Mouse (Mus musculus) olfactory bulb, adult 2 months (tissue): ENCODE measurements at regions not wholly inside any gene's neighbourhood (a gene's known extent, or its start where the extent isn't known, plus 50 kb on each side); places are given as distances from the start of the nearest gene placed in this dataset.

ENCODE experiments used
- H3K27ac ChIP-seq: fragments of 200-500 bp; 2 replicates; pipeline ENCODE4 v1.5.1; 2012; ENCODE audit warnings: low read depth, low read length; ENCODE audit not compliant: insufficient read depth
- H3K4me1 ChIP-seq: fragments of 200-500 bp; 2 replicates; pipeline ENCODE4 v1.6.1; 2012; ENCODE audit warnings: low read length; ENCODE audit not compliant: control insufficient read depth, insufficient read depth
- H3K4me3 ChIP-seq: fragments of 200-500 bp; 2 replicates; pipeline ENCODE4 v1.5.1; 2012; ENCODE audit warnings: mild to moderate bottlenecking, low read depth, low read length, moderate library complexity; ENCODE audit not compliant: insufficient read depth
- CTCF ChIP-seq: fragments of 200-500 bp; IDR thresholded peaks from 2 replicates; pipeline ENCODE4 v1.5.1; 2012; ENCODE audit warnings: low read depth, mild to moderate bottlenecking, low read length, moderate library complexity; ENCODE audit not compliant: insufficient read depth
- POLR2A ChIP-seq: fragments of 200-500 bp; IDR thresholded peaks from 2 replicates; pipeline ENCODE4 v1.6.1; 2012; ENCODE audit warnings: mild to moderate bottlenecking, low read depth, low read length, moderate library complexity; ENCODE audit not compliant: insufficient read depth
- WGBS: fragments of 180-500 bp; shearing (Covaris S2); methylation state at CpG from one replicate; pipeline ENCODE4 v1.1.7; 2018; 5-methylcytosine and 5-hydroxymethylcytosine counted together

DNA sequence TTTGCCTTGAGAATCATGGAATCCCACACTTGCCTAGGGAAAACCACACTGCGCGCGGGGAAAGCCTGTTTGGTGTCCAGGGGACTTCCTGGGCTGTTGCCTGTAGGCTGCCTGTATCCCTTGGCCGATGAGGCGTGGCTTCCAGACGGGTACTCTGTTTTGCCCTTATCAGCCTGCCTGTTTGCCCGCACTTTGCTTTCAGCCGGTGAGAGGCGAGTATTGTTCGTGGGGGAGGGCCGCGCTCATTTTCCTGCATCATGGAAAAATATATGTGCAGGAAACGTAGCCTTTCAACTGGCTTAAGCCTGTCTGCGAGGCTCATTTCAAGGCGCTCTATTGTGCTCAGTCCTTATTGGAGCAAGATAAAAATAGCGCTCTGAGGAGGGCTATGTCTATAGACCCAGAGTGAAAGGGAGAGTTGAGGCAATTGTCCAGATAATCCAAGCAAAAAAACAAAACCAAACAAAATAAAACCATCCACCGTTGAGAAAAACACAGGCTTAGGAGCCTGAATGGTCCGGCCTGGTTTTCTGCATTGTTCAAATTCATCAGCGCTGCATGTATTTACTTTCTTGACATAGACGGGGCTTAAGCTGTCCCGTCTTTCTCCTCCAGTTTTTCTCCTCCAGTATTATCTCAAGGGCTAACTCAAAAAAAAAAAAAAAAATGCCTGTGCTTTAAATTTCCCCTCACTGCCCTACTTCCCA is 67.9 kb downstream of the Klf5 start:
- H3K27ac ChIP-seq: no peak overlapping the region

DNA sequence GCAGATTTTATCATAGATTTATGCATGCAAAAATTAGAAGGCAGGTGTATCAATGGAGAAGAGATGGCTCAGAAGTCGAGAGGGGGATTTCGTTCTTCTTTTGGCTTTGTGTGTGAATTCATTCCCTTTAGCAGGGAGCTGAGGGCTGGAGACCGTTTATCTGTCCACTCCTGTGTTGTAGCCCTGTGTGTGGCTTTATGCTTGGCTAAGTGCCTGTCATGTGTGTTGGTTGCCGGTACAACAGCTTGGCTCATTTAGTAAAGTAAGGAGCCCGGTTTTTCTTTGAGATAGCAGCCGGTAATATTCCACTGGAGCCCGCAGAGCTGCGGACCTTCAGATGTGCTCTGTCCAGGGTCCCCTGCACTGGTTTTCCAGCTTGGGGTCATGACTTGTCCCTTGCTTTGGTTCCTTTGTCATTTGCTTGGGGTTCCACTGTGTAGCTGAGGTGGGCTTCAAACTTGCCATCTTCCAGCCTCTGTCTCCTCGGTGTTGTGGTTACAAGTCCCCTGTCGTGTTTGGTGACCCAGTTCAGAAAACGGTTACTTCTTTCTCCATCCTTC is 68.6 kb downstream of the Klf5 start:
- 52% methylated on average over 11 of the region's 11 CpGs for WGBS
- no peak overlapping the region for H3K27ac ChIP-seq
- H3K4me3 ChIP-seq: no peak overlapping the region
- peaks cover 4% of the 10 kb centered on the region; the same call in 1 of the 2 replicates for H3K4me1 ChIP-seq
- TF ChIP-seq POLR2A: no peak
- TF ChIP-seq CTCF: no peak

More for the DNA sequence above, 67.9 kb downstream of the Klf5 start:
- Histone ChIP-seq H3K4me1 (peaks cover 4% of the 10 kb centered on the region; the same call in 1 of the 2 replicates), H3K4me3 (no peak overlapping the region)
- 30% methylated on average over 21 of the region's 21 CpGs for WGBS
- TF ChIP-seq POLR2A: no peak
- TF ChIP-seq CTCF: no peak

DNA sequence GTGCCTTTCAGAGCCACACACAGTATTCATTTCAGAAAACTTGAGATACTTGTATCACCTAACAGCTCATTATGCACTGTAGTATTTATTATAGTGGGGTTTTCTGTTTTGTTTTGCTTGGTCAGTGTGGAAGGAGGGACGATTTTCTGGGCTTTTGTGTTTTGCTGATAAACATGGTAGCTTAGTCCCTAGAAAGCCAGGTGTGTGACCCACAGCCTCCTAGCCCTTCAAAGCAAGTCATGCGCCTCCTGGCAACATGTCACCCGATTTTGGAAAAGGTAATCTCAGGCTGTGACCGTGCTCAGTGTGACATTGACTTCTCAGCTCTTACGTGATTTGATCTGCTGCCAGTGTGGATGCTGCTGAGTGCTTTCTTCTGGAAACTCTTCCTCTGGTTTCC is 70.9 kb downstream of the Klf5 start:
- WGBS: 88% methylated on average over 5 of the region's 5 CpGs

GRCm38 (mm10) chr14:99373682-99374081 is 75.2 kb downstream of the Klf5 start:
- 87% methylated on average over 4 of the region's 4 CpGs for WGBS
- TF ChIP-seq POLR2A (no peak), CTCF (no peak)
- Histone ChIP-seq H3K4me3 (no peak overlapping the region), H3K4me1 (no peaks in the 10 kb centered on the region), H3K27ac (no peak overlapping the region)

More for the DNA sequence above, 70.9 kb downstream of the Klf5 start:
- Histone ChIP-seq H3K4me3 (no peak overlapping the region), H3K27ac (no peak overlapping the region), H3K4me1 (peaks cover 4% of the 10 kb centered on the region; the same call in 1 of the 2 replicates)
- TF ChIP-seq POLR2A (no peak), CTCF (no peak)

- TF ChIP-seq POLR2A: no peak
- no peak for TF ChIP-seq CTCF
- no peak overlapping the region for H3K4me3 ChIP-seq
- no peaks in the 10 kb centered on the region for H3K4me1 ChIP-seq
- no peak overlapping the region for H3K27ac ChIP-seq
- 78% methylated on average over 5 of the region's 5 CpGs for WGBS
Observed at GRCm38 (mm10) chr14:99375040-99375610, 76.6 kb downstream of the Klf5 start.

GRCm38 (mm10) chr14:99376652-99377502 is 78.4 kb downstream of the Klf5 start:
- TF ChIP-seq POLR2A (no peak), CTCF (no peak)
- no peak overlapping the region for H3K27ac ChIP-seq
- WGBS: 86% methylated on average over 11 of the region's 11 CpGs
- no peaks in the 10 kb centered on the region for H3K4me1 ChIP-seq
- H3K4me3 ChIP-seq: no peak overlapping the region

- TF ChIP-seq CTCF (no peak), POLR2A (no peak)
- Histone ChIP-seq H3K4me1 (no peaks in the 10 kb centered on the region), H3K27ac (no peak overlapping the region), H3K4me3 (no peak overlapping the region)
- 92% methylated on average over 10 of the region's 10 CpGs for WGBS
Observed at GRCm38 (mm10) chr14:99381262-99382017, 82.9 kb downstream of the Klf5 start.

DNA sequence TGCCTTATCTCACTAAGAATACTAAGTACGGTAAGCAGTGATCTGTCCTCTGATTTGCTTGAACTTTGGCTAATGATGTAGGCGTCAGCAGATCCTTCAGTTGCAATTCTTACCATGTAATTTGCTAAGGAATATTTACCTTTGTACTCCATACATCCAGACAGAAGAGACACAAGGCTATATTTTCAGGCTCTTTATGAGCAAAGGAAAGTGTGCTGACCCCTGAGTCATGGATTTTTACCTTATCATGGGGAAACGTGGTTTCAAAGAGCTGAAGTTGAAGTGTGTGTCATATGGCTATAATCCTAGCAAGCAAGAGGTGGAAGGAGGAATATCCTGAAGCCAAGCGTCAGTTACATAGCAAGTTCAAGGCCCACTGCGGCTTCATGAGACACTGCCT is 83.6 kb downstream of the Klf5 start:
- TF ChIP-seq CTCF: no peak
- TF ChIP-seq POLR2A: no peak
- Histone ChIP-seq H3K27ac (no peak overlapping the region), H3K4me3 (no peak overlapping the region), H3K4me1 (no peaks in the 10 kb centered on the region)
- WGBS: 84% methylated on average over 5 of the region's 5 CpGs

- no peak for TF ChIP-seq CTCF
- no peak for TF ChIP-seq POLR2A
- Histone ChIP-seq H3K4me3 (no peak overlapping the region), H3K4me1 (no peaks in the 10 kb centered on the region), H3K27ac (no peak overlapping the region)
- WGBS: 70% methylated on average over 6 of the region's 6 CpGs
Observed at GRCm38 (mm10) chr14:99383170-99383569, 84.7 kb downstream of the Klf5 start.
